Comparison of ENCODE assay signal across 12 mouse cellular contexts in genomic region chr3:80099625-80100024, GRCm38 (mm10).
DNase-seq lines count a peak whose midpoint lies in the region; ATAC-seq lines count a peak whose summit lies in the region.
"Had no signal": no experiment of that assay in that cellular context is flagged by ENCODE, and none has a peak within 500 bp of the region (broad histone marks: within the 10 kb centered on the region; RNA-seq: fewer than 3 reads in every experiment).

No protein-coding gene starts in this region.

- no peak overlapping the region for H3K4me2 ChIP-seq in heart, embryonic 11.5 days
- H3K4me2 ChIP-seq: liver, embryonic 13.5 days had no signal

- intact Hi-C loops in gastrocnemius, postnatal 14 days (cut with DNase I; ENCODE audit: low total_unique reads): no loop called here

- H3K9ac ChIP-seq in heart, embryonic 11.5 days (ENCODE audit: low read depth, low read length): no peak overlapping the region
- H3K9ac ChIP-seq: liver, embryonic 13.5 days had no signal

- H3K4me3 ChIP-seq in heart, embryonic 11.5 days (ENCODE audit: low read depth, low read length): no peak overlapping the region
- H3K4me3 ChIP-seq: liver, embryonic 13.5 days had no signal

- H3K36me3 ChIP-seq in heart, embryonic 11.5 days (ENCODE audit: control insufficient read depth, insufficient read depth, low read length): no peaks in the 10 kb centered on the region
- H3K36me3 ChIP-seq: liver, embryonic 13.5 days had no signal

- no peak overlapping the region for H3K27ac ChIP-seq in heart, embryonic 11.5 days (ENCODE audit: low read depth, low read length)
- H3K27ac ChIP-seq: liver, embryonic 13.5 days had no signal

- 71% methylated on average over 3 of the region's 3 CpGs for WGBS in heart, embryonic 11.5 days (ENCODE audit: insufficient replicate concordance)

- no peaks in the 10 kb centered on the region for H3K4me1 ChIP-seq in heart, embryonic 11.5 days (ENCODE audit: control insufficient read depth, insufficient read depth, low read length)
- H3K4me1 ChIP-seq: liver, embryonic 13.5 days had no signal

- peak; percentile 94 for DNase-seq in heart, adult 11 months
- DNase-seq in ovary, postnatal 36 days (ENCODE audit: low spot score): peak; percentile 6
- no peak for DNase-seq in ovary, postnatal 10 days (ENCODE audit: low spot score)
- DNase-seq in gastrocnemius, postnatal 14 days: peak; percentile 18
- DNase-seq in lung, postnatal 14 days: peak; percentile 8
- no peak for DNase-seq in left cerebral cortex, adult 18-20 months (ENCODE audit: low spot score in 2 of 2)
- DNase-seq: embryo, embryonic 11 days; liver, embryonic 13.5 days; thymus, adult 2 months had no signal

- ATAC-seq in heart, embryonic 11.5 days (replicated peaks; ENCODE audit: insufficient number of reproducible peaks, low FRiP score, low TSS enrichment): no peak
- ATAC-seq in inflammation-experienced regulatory T-cells, adult 6 months: no peak
- ATAC-seq: midbrain, embryonic 16.5 days had no signal

- H3K9me3 ChIP-seq in heart, embryonic 11.5 days (replicated peaks; ENCODE audit: control insufficient read depth, low read length): no peaks in the 10 kb centered on the region
- H3K9me3 ChIP-seq: liver, embryonic 13.5 days had no signal

- no peaks in the 10 kb centered on the region for H3K27me3 ChIP-seq in heart, embryonic 11.5 days (ENCODE audit: control insufficient read depth, insufficient read depth, low read length)
- H3K27me3 ChIP-seq: liver, embryonic 13.5 days had no signal

Comparison
In these comparisons a context has a peak if more than half of its experiments do, and no peak if none do; other contexts are left out.
1. DNase-seq: peak in heart, adult 11 months (single experiment), ovary, postnatal 36 days (single experiment), gastrocnemius, postnatal 14 days (single experiment) and lung, postnatal 14 days (single experiment); none in ovary, postnatal 10 days (single experiment) and left cerebral cortex, adult 18-20 months (0 of 2).